Mouse (Mus musculus) gastrocnemius, postnatal 36 days (tissue): ENCODE data around the gene Cfap97d1. TPM values are rescaled to one million over a fixed set of nuclear protein-coding genes. Genes with fewer than 3 reads are reported as not detected.

ENCODE experiments used
- DNase-seq, 2 experiments: peaks; one replicate each; pipeline ENCODE4 v3.0.0; 2022
- intact Hi-C: fragments of 180-260 bp; cut with DNase I; formaldehyde crosslinking; loops from one replicate; pipeline ENCODE4 v1.15.1; 2025
- total RNA-seq, 2 experiments: library from RNA; stranded (reverse); gene quantifications; 2 replicates each; pipeline ENCODE4 v1.2.3; 2021

Cfap97d1 gene
- total RNA-seq, 2 experiments from 2014 or later, result not detected

- DNase-seq, result no peak
- intact Hi-C loops, result no loop called here
Measured at GRCm38 (mm10) chr11:102006688-102007087, 22.6 kb downstream of the Cfap97d1 start.

- intact Hi-C loops, result no loop called here
- no peak for DNase-seq
Measured at GRCm38 (mm10) chr11:102008372-102008771, 24.3 kb downstream of the Cfap97d1 start.

- intact Hi-C loops, result no loop called here
- DNase-seq, result no peak
Measured at GRCm38 (mm10) chr11:102008954-102009637, 25.0 kb downstream of the Cfap97d1 start.

GRCm38 (mm10) chr11:102010140-102010539 lies 26.1 kb downstream of the Cfap97d1 start:
- intact Hi-C loops, result no loop called here
- DNase-seq, result no peak

- intact Hi-C loops, result no loop called here
- DNase-seq, result no peak
Measured at GRCm38 (mm10) chr11:102011510-102011909, 27.4 kb downstream of the Cfap97d1 start.

DNA sequence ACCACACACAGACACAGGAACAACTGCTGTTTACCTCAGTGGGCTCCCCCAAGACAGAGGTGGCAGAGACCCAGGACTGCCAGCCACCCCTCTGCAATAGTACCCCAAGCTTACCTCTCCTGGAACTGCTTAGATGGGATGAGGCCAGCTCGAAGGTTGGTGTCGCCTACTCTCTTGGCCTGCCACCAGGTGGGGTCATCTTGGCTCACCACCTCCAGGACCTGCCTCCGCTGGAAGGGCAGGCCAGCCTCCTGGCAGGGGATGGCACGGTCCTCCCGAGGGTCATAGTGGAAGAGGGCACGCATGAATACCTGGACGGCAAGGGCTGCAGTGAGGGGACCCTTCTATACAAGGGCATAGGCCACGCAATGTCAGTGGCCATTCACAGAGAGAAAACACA lies 29.1 kb downstream of the Cfap97d1 start:
- DNase-seq, result no peak
- intact Hi-C loops, result no loop called here

GRCm38 (mm10) chr11:102015472-102015871 lies 31.4 kb downstream of the Cfap97d1 start:
- DNase-seq, result no peak
- intact Hi-C loops, result no loop called here

DNA sequence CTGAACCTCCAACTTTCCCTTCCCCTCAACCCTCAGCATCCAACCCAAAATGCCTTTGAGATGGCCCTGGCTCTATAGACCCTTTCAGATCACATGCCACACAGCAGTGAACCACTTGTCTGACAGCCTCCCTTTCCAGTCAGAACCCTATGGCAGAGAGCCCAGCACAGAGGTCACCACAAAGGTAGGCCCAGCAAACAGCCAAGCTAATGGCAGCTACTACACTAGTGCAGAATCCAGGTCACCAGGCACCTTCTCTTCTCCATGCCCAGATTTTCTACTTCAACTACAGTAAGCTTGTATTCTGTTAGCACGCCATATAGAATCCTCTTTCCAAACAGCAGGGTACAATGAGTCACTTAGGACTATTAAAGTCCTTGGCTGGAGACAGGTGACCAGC lies 32.1 kb downstream of the Cfap97d1 start:
- no peak for DNase-seq
- intact Hi-C loops, result no loop called here

DNA sequence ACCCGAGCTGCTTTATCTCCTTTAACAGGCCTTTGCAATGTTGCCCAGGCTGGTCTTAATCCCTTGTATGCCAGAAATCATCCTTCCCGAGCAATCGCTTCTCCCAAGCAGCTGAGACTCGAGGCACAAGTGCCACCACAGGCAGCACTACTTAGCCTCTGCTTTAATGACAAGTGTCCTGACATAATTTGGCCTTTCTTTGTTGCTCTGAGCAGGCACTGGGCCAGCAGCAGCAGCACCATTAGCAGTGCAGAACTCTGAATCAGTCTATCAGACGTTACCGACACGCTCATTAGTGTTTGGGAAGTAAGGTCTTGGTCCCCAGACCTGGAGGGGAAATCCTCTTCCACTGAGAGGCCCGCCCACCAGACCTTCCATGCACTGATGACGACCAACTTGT lies 35.7 kb downstream of the Cfap97d1 start:
- intact Hi-C loops, result no loop called here
- DNase-seq, result no peak

DNA sequence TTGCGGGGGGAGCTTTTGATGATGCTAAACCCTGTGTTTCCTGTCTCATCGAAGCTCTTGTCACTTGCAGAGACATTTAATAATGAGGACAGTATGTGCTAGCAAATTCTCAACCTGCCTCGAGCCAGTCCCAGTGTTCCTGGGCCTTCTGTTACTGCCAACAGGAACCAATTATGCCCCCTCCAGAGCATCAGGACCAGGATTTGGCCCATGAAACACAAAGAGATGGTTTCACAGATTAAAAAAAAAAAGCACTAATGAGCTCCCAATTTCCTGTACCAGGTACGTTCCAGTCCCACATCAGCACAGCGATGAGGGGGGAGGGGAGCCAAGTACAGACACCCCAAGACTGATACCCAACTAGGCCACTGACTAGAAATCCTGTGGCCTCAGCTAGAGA lies 37.1 kb downstream of the Cfap97d1 start:
- intact Hi-C loops, result no loop called here
- no peak for DNase-seq

DNA sequence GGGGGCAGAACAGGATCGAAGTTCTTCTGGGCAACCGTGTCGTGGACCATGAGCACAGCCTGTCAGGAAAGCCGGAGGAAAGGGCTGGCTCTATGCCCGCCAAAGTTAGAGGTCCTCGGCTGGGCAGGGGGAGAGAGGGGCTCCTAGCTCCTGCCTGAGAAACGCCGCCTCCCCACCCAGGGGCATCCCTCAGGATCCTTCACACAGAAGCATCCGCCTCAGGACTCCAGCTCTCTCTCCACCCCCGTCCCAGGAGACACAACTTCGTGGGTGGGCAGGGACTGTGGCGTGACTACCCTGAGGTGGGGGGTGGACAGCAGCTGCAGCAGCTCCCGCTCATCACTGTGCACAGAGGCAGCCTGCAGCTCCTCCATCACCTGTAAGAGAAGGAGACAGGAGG lies 39.3 kb downstream of the Cfap97d1 start:
- DNase-seq, result no peak
- intact Hi-C loops, result no loop called here

DNA sequence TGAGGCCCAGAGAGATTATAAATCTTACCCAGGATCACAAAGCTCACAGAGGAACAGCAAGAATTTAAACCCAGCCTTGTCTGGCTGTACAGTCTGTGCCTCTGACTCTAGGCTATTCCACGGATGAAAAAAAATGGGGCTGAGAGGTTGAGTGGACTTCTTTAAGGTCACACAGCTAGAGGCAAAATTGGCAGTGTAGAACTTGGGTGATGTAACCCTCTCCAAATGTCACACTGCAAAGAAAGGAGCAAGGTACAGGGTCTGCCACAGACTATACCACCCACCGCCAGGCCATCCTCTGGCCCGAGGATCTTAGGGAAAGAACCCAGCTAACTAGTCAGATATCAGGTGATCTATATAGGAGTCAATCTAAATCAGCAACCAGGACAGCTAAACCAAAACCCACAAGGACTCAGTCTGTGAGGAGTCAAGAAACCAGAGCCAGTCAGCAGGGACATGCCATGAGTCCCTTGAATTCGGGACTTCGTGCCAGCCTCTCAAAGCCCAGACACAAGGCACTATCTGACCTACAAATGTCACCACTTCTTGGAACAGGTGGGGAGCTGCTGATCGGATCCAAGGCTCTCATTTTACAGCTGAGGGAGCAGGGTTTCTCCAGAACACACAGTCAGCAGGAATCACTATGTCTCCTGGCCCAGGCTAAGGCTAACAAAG lies 40.1 kb downstream of the Cfap97d1 start:
- intact Hi-C loops, result no loop called here
- peak in 1 of 2 experiments; percentile 57 for DNase-seq

GRCm38 (mm10) chr11:102024875-102025274 lies 40.8 kb downstream of the Cfap97d1 start:
- DNase-seq, result no peak
- intact Hi-C loops, result no loop called here

DNA sequence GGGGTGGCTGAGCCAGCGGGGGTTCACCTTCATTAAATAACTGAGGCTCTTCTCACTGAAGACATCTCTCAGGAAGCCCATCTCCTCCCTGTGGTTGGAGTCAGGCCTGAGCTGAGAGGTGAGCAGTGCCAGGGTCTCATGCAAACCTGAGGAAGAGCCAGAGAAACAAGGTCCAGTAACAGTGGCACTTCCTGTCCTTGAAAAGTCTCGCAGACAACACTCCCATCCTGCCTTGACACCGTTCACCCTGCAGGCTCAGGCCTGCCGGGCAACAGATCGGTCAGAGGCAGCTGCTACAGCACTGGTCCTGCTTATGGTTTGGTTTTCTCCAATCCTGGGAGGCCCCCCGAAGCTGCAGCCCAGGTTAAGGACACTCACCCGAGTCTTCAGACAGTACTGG lies 41.3 kb downstream of the Cfap97d1 start:
- intact Hi-C loops, result no loop called here
- no peak for DNase-seq

- no peak for DNase-seq
- intact Hi-C loops, result no loop called here
Measured at GRCm38 (mm10) chr11:102025991-102026660, 42.0 kb downstream of the Cfap97d1 start.

GRCm38 (mm10) chr11:102026694-102027360 lies 42.7 kb downstream of the Cfap97d1 start:
- intact Hi-C loops, result no loop called here
- peak; percentile 49 to 61 for DNase-seq

GRCm38 (mm10) chr11:102027361-102028017 lies 43.4 kb downstream of the Cfap97d1 start:
- intact Hi-C loops, result no loop called here
- no peak for DNase-seq

GRCm38 (mm10) chr11:102028087-102028816 lies 44.2 kb downstream of the Cfap97d1 start, which contains the start of gene Mpp3:
TSS of gene Mpp3 (minus strand) at chr11:102028461.
- no peak for DNase-seq
- intact Hi-C loops, result no loop called here

DNA sequence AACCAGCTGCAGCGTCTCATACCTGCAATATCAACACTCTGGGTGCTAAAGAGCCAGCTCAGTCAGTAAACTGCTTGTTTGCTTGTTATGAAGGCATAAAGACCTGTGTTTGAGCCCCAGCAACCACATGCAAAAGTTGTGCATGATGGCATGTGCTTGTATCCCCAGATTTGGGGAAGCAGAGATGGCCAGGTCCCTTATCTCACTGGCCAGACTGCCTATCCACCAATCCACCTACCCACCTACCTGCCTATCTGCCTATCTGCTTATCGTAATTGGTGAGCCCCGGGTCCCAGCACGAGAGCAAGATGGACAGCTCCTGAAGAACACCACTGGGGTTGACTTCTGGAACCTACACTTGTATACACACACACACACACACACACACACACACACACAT lies 45.2 kb downstream of the Cfap97d1 start:
- no peak for DNase-seq
- intact Hi-C loops, result no loop called here

GRCm38 (mm10) chr11:102029966-102030365 lies 45.9 kb downstream of the Cfap97d1 start:
- DNase-seq, result no peak
- intact Hi-C loops, result no loop called here
